Mouse (Mus musculus): Measurements from ENCODE around the gene Diaph3. TPM values are rescaled to one million over a fixed set of nuclear protein-coding genes. Genes with fewer than 3 reads are reported as not detected.
"Not testable (repeated sequence)": the region's sequence is repeated elsewhere in the genome, so short reads cannot be mapped to it uniquely, and the experiment has no call there.

The Diaph3 gene
- polyA plus RNA-seq, 1 experiment from 2014 or later = 7.4 TPM

DNA sequence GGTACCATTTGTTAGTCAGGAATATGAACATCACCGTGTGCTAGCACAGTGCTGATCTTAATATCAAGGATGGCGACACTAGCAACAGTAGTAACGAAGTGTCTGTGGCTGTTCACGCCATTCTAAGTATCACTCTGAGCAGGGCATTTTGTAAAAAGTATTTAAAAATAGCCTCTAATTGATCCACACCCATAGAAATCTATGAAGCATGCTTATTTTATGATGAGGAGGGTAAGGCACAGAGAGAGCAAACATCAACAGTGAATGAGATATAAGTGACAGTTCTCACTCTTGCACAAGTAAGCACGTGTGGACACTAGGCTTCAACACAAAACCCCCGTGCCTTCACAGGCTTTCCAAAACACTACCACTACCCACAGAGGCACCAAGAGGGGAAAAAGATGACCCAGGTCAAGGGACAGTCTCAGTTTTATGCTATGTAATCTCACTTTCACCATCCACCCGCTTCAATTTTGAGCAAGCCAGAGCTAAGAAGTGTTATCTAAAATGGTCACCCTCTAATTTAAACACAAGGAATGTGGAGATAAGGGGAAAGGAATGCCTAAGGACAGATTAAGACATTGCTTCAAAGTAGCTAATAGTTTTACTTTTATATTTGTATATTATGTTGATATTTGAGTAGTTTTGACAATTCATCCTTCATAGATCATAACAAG, 399.0 kb downstream of the Diaph3 start:
- H3K36me3 ChIP-seq (ENCODE audit: control insufficient read depth, insufficient read depth, low read length) = no peaks in the 10 kb centered on the region

DNA sequence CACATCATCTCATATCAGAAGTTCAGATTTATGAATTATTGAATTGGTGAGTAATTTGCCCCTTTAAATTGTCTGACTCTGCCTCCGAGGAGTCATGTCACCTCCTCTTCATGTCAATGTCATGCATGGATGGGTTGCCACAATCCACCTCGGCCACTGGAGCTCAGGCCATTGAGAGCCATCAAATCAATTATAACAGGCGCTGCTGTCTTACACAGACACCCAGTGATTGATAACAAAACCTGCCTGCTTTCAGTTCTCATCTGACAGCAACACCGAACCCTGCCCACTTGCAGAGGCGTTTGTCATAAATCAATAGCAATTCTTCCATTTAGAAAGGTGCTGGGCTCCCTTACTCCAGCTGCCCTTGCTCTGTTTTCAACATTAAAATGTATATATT, 402.1 kb downstream of the Diaph3 start:
- no peak overlapping the region for H3K4me2 ChIP-seq
- ATAC-seq (ENCODE audit: low FRiP score) (peak; percentile 54; the same call in 1 of the 2 replicates), DNase-seq (ENCODE audit: low spot score, missing footprints) (peak; percentile 26)
- H3K9me3 ChIP-seq (ENCODE audit: control insufficient read depth, low read length) = no peaks in the 10 kb centered on the region
- H3K27me3 ChIP-seq (ENCODE audit: control insufficient read depth, insufficient read depth, low read length) = no peaks in the 10 kb centered on the region
- H3K27ac ChIP-seq (ENCODE audit: low read depth, low read length) = no peak overlapping the region
- 0 out of 2 replicates have a peak, but pooled peaks cover 3% of the 10 kb centered on the region for H3K4me1 ChIP-seq (ENCODE audit: control insufficient read depth, insufficient read depth, low read length)
- no peak overlapping the region for H3K4me3 ChIP-seq (ENCODE audit: low read depth, low read length)
- WGBS = 42% methylated on average over 5 of the region's 5 CpGs
- no peaks in the 10 kb centered on the region for H3K36me3 ChIP-seq (ENCODE audit: control insufficient read depth, insufficient read depth, low read length)
- H3K9ac ChIP-seq (ENCODE audit: low read length) = no peak overlapping the region

More for the DNA sequence above, 399.0 kb downstream of the Diaph3 start:
- WGBS = 90% methylated on average over 7 of the region's 7 CpGs
- Histone ChIP-seq H3K4me1 (ENCODE audit: control insufficient read depth, insufficient read depth, low read length) (0 out of 2 replicates have a peak, but pooled peaks cover 3% of the 10 kb centered on the region), H3K4me3 (ENCODE audit: low read depth, low read length) (no peak overlapping the region), H3K4me2 (no peak overlapping the region), H3K27me3 (ENCODE audit: control insufficient read depth, insufficient read depth, low read length) (no peaks in the 10 kb centered on the region), H3K9ac (ENCODE audit: low read length) (no peak overlapping the region), H3K27ac (ENCODE audit: low read depth, low read length) (no peak overlapping the region), H3K9me3 (ENCODE audit: control insufficient read depth, low read length) (no peaks in the 10 kb centered on the region)
- ATAC-seq (ENCODE audit: low FRiP score) = no peak
- peak; percentile 71 for DNase-seq (ENCODE audit: low spot score, missing footprints)

- Histone ChIP-seq H3K9ac (ENCODE audit: low read length) (no peak overlapping the region), H3K27me3 (ENCODE audit: control insufficient read depth, insufficient read depth, low read length) (no peaks in the 10 kb centered on the region), H3K27ac (ENCODE audit: low read depth, low read length) (no peak overlapping the region), H3K9me3 (ENCODE audit: control insufficient read depth, low read length) (no peaks in the 10 kb centered on the region), H3K4me3 (ENCODE audit: low read depth, low read length) (no peak overlapping the region), H3K36me3 (ENCODE audit: control insufficient read depth, insufficient read depth, low read length) (no peaks in the 10 kb centered on the region), H3K4me1 (ENCODE audit: control insufficient read depth, insufficient read depth, low read length) (peaks cover 3% of the 10 kb centered on the region), H3K4me2 (no peak overlapping the region)
- ATAC-seq (ENCODE audit: low FRiP score) = no peak
- WGBS = 98% methylated on average over 1 of the region's 1 CpGs
- no peak for DNase-seq (ENCODE audit: low spot score, missing footprints)
Observed at GRCm38 (mm10) chr14:86736646-86737045, 404.4 kb downstream of the Diaph3 start.

DNA sequence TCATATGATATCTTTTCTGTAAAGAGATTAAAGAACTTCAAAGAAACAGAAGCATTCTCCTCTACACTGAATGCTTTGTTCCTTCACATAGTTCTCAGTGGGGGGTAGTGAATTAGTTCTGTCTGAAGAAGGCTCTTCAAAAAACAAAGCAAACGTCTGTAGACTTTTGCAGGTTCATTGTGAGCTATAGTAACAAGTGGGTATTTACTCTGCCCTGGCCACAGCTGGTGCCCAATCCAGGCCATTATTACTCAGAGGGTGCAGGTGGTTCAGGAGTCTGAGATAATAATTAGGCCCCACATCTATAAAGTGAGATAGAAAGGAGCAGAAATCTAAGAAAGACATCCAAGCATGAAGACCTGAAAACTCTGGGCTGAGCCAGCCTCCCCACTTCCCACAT, 409.7 kb downstream of the Diaph3 start:
- peak; percentile 67; the same call in 1 of the 2 replicates for ATAC-seq (ENCODE audit: low FRiP score)
- WGBS = 0% methylated on average over 1 of the region's 1 CpGs
- H3K27me3 ChIP-seq (ENCODE audit: control insufficient read depth, insufficient read depth, low read length) = no peaks in the 10 kb centered on the region

GRCm38 (mm10) chr14:86729617-86730098, 411.4 kb downstream of the Diaph3 start:
- Histone ChIP-seq H3K4me2 (no peak overlapping the region), H3K4me3 (ENCODE audit: low read depth, low read length) (no peak overlapping the region), H3K27ac (ENCODE audit: low read depth, low read length) (no peak overlapping the region), H3K36me3 (ENCODE audit: control insufficient read depth, insufficient read depth, low read length) (no peaks in the 10 kb centered on the region), H3K27me3 (ENCODE audit: control insufficient read depth, insufficient read depth, low read length) (no peaks in the 10 kb centered on the region), H3K9ac (ENCODE audit: low read length) (no peak overlapping the region), H3K4me1 (ENCODE audit: control insufficient read depth, insufficient read depth, low read length) (peaks cover 12% of the 10 kb centered on the region), H3K9me3 (ENCODE audit: control insufficient read depth, low read length) (no peaks in the 10 kb centered on the region)
- DNase-seq (ENCODE audit: low spot score, missing footprints) (no peak), ATAC-seq (ENCODE audit: low FRiP score) (no peak)
- WGBS = 76% methylated on average over 4 of the region's 4 CpGs

More for the DNA sequence above, 409.7 kb downstream of the Diaph3 start:
- peaks cover 12% of the 10 kb centered on the region for H3K4me1 ChIP-seq (ENCODE audit: control insufficient read depth, insufficient read depth, low read length)
- no peaks in the 10 kb centered on the region for H3K9me3 ChIP-seq (ENCODE audit: control insufficient read depth, low read length)
- H3K4me2 ChIP-seq = no peak overlapping the region
- H3K4me3 ChIP-seq (ENCODE audit: low read depth, low read length) = no peak overlapping the region
- H3K9ac ChIP-seq (ENCODE audit: low read length) = no peak overlapping the region
- no peaks in the 10 kb centered on the region for H3K36me3 ChIP-seq (ENCODE audit: control insufficient read depth, insufficient read depth, low read length)
- H3K27ac ChIP-seq (ENCODE audit: low read depth, low read length) = no peak overlapping the region
- DNase-seq (ENCODE audit: low spot score, missing footprints) = no peak

- 92% methylated on average over 5 of the region's 5 CpGs for WGBS
- no peaks in the 10 kb centered on the region for H3K9me3 ChIP-seq (ENCODE audit: control insufficient read depth, low read length)
- no peak overlapping the region for H3K4me2 ChIP-seq
- H3K4me1 ChIP-seq (ENCODE audit: control insufficient read depth, insufficient read depth, low read length) = peaks cover 12% of the 10 kb centered on the region
- no peak overlapping the region for H3K4me3 ChIP-seq (ENCODE audit: low read depth, low read length)
- H3K36me3 ChIP-seq (ENCODE audit: control insufficient read depth, insufficient read depth, low read length) = no peaks in the 10 kb centered on the region
- no peak overlapping the region for H3K27ac ChIP-seq (ENCODE audit: low read depth, low read length)
- no peaks in the 10 kb centered on the region for H3K27me3 ChIP-seq (ENCODE audit: control insufficient read depth, insufficient read depth, low read length)
- peak; percentile 10 for DNase-seq (ENCODE audit: low spot score, missing footprints)
- ATAC-seq (ENCODE audit: low FRiP score) = no peak
- H3K9ac ChIP-seq (ENCODE audit: low read length) = no peak overlapping the region
Observed at GRCm38 (mm10) chr14:86727538-86728045, 413.4 kb downstream of the Diaph3 start.

GRCm38 (mm10) chr14:86721768-86722167, 419.3 kb downstream of the Diaph3 start:
- no peak overlapping the region for H3K27ac ChIP-seq (ENCODE audit: low read depth, low read length)
- no peak for DNase-seq (ENCODE audit: low spot score, missing footprints)
- H3K36me3 ChIP-seq (ENCODE audit: control insufficient read depth, insufficient read depth, low read length) = no peaks in the 10 kb centered on the region
- no peaks in the 10 kb centered on the region for H3K9me3 ChIP-seq (ENCODE audit: control insufficient read depth, low read length)
- ATAC-seq (ENCODE audit: low FRiP score) = no peak
- H3K4me3 ChIP-seq (ENCODE audit: low read depth, low read length) = no peak overlapping the region
- no peak overlapping the region for H3K4me2 ChIP-seq
- no peaks in the 10 kb centered on the region for H3K27me3 ChIP-seq (ENCODE audit: control insufficient read depth, insufficient read depth, low read length)
- 90% methylated on average over 6 of the region's 6 CpGs for WGBS
- H3K9ac ChIP-seq (ENCODE audit: low read length) = no peak overlapping the region
- no peaks in the 10 kb centered on the region for H3K4me1 ChIP-seq (ENCODE audit: control insufficient read depth, insufficient read depth, low read length)

DNA sequence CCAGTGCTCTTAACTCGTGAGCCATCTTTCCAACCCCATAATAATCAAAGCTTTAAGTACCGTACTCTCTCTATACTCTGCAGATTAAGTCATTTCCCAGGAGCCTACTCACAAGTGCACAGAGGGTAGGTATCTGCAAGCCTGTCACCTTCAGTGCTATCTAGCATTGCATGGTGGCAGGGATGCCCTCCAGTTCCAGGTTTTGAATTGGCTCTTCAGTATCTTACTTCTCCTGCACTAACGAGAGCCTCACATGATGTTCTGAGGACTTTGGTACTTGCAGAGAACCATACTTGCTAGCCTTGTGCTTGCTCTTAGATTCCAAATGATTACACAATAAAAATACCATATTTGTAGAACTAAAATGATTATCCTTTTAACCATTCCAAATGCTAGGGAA, 420.0 kb downstream of the Diaph3 start:
- Histone ChIP-seq H3K9me3 (ENCODE audit: control insufficient read depth, low read length) (no peaks in the 10 kb centered on the region), H3K4me2 (no peak overlapping the region), H3K36me3 (ENCODE audit: control insufficient read depth, insufficient read depth, low read length) (no peaks in the 10 kb centered on the region), H3K4me1 (ENCODE audit: control insufficient read depth, insufficient read depth, low read length) (no peaks in the 10 kb centered on the region), H3K4me3 (ENCODE audit: low read depth, low read length) (no peak overlapping the region), H3K9ac (ENCODE audit: low read length) (no peak overlapping the region), H3K27me3 (ENCODE audit: control insufficient read depth, insufficient read depth, low read length) (no peaks in the 10 kb centered on the region), H3K27ac (ENCODE audit: low read depth, low read length) (no peak overlapping the region)
- 88% methylated on average over 3 of the region's 3 CpGs for WGBS
- no peak for DNase-seq (ENCODE audit: low spot score, missing footprints)
- ATAC-seq (ENCODE audit: low FRiP score) = no peak

DNA sequence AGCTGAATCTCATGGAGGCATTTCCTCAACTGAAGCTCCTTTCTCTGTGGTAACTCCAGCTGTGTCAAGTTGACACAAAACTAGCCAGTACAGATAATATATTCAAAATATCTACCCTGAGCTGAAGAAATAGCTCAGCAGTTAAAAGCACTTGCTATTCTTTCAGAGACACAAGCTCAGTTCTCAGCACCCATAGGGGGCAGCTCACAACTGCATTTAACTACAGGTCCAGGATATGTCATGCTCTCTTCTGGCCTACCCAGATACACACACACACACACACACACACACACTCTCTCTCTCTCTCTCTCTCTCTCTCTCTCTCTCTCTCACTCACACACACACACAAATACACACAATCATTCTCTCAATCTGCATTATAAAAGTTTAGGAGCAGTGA, 420.6 kb downstream of the Diaph3 start:
- DNase-seq (ENCODE audit: low spot score, missing footprints) = peak; percentile 12
- not testable (repeated sequence) for ATAC-seq (ENCODE audit: low FRiP score); H3K9ac ChIP-seq (ENCODE audit: low read length); H3K27ac ChIP-seq (ENCODE audit: low read depth, low read length); H3K27me3 ChIP-seq (ENCODE audit: control insufficient read depth, insufficient read depth, low read length); H3K4me3 ChIP-seq (ENCODE audit: low read depth, low read length); H3K9me3 ChIP-seq (ENCODE audit: control insufficient read depth, low read length); H3K4me1 ChIP-seq (ENCODE audit: control insufficient read depth, insufficient read depth, low read length); H3K36me3 ChIP-seq (ENCODE audit: control insufficient read depth, insufficient read depth, low read length); H3K4me2 ChIP-seq
